Mouse (Mus musculus) forebrain, embryonic 11.5 days (tissue): ENCODE measurements at regions not wholly inside any gene's neighbourhood (a gene's known extent, or its start where the extent isn't known, plus 50 kb on each side); places are given as distances from the start of the nearest gene placed in this dataset.

Source experiments
- ATAC-seq: fragments of 200-750 bp; cut with Nextera tagmentation; replicated peaks from 2 replicates; pipeline ENCODE4 v1.8.0; 2017; ENCODE audit warnings: moderate TSS enrichment; ENCODE audit not compliant: low FRiP score
- DNase-seq: peaks from one replicate; pipeline ENCODE4 v3.0.0-alpha.2; 2017; ENCODE audit warnings: low spot score
- H3K27ac ChIP-seq: fragments of 300-500 bp; sonication (generic); 2 replicates; pipeline ENCODE4 v1.5.1; 2014; ENCODE audit warnings: low read depth, low read length
- H3K27me3 ChIP-seq: fragments of 300-500 bp; sonication (generic); 2 replicates; pipeline ENCODE4 v1.6.1; 2014; ENCODE audit warnings: mild to moderate bottlenecking, low read length, mixed read lengths; ENCODE audit not compliant: control insufficient read depth, insufficient read depth
- H3K36me3 ChIP-seq: fragments of 300-500 bp; sonication (generic); 2 replicates; pipeline ENCODE4 v1.6.1; 2014; ENCODE audit warnings: mild to moderate bottlenecking, low read length, moderate library complexity, mixed read lengths; ENCODE audit not compliant: control insufficient read depth, insufficient read depth
- H3K4me1 ChIP-seq: fragments of 300-500 bp; sonication (generic); replicated peaks from 2 replicates; pipeline ENCODE4 v1.6.1; 2014; ENCODE audit warnings: low read length, mixed read lengths; ENCODE audit not compliant: control insufficient read depth, insufficient read depth
- H3K4me2 ChIP-seq: fragments of 300-500 bp; sonication (generic); 2 replicates; pipeline ENCODE4 v1.6.1; 2014; ENCODE audit warnings: low read depth, mild to moderate bottlenecking, low read length, moderate library complexity, mixed read lengths; ENCODE audit not compliant: severe bottlenecking
- H3K4me3 ChIP-seq: fragments of 300-500 bp; sonication (generic); 2 replicates; pipeline ENCODE4 v1.5.1; 2014; ENCODE audit warnings: low read depth, low read length
- H3K9ac ChIP-seq: fragments of 300-500 bp; sonication (generic); 2 replicates; pipeline ENCODE4 v1.6.1; 2014; ENCODE audit warnings: low read length
- H3K9me3 ChIP-seq: fragments of 300-500 bp; sonication (generic); 2 replicates; pipeline ENCODE4 v1.6.1; 2016; ENCODE audit warnings: low read length, mixed read lengths; ENCODE audit not compliant: control insufficient read depth
- WGBS: fragments of 180-500 bp; shearing (Covaris S2); extraction: QIAGEN DNeasy Blood & Tissue Kit; methylation state at CpG from one replicate; pipeline ENCODE4 v1.1.7; 2014; 5-methylcytosine and 5-hydroxymethylcytosine counted together

DNA sequence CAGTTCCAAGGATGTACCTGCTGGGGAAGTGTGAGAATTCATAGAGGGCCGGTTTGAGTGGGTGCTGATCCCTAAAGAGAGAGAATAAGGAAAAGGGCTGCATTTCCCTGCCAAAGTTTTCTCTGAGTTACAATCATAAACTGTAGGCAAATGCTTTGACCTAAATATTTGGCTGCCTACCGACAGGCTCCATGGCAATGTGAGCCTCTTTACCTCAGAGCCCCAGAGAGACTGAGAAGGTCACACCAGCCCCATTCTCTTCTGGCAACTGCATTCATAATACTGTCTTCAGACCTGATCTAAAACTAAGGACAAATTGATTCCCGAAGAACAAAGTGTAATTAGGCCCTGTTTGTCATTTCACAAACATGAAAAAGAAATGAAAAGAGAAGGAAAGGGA is 184.4 kb downstream of the S1pr1 start:
- 74% methylated on average over 3 of the region's 3 CpGs for WGBS

DNA sequence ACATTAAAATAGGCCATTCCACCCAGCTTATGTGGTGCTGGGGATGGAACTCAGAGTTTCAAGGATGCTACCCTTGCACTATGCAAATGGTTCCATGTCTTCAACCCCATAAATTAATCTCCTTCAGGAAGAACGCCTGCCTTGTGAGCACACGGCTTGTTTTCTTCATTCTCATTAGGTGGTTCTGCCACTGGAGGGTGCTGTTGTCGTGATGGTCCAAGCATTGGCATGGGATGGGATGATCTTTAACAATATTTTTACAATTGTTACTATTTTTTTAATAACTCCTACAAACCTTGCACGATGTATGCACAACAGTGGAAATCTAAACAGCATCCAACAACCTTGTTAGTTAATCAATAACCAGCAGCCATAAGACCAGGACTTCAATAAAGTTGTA is 185.0 kb downstream of the S1pr1 start:
- Histone ChIP-seq H3K27me3 (no peaks in the 10 kb centered on the region), H3K4me2 (no peak overlapping the region), H3K9me3 (no peaks in the 10 kb centered on the region), H3K9ac (no peak overlapping the region), H3K4me1 (no peaks in the 10 kb centered on the region), H3K27ac (no peak overlapping the region), H3K4me3 (no peak overlapping the region), H3K36me3 (no peaks in the 10 kb centered on the region)
- ATAC-seq (no peak), DNase-seq (no peak)
- 53% methylated on average over 4 of the region's 4 CpGs for WGBS

More for the DNA sequence above, 184.4 kb downstream of the S1pr1 start:
- Histone ChIP-seq H3K4me3 (no peak overlapping the region), H3K9me3 (no peaks in the 10 kb centered on the region), H3K36me3 (no peaks in the 10 kb centered on the region), H3K4me1 (no peaks in the 10 kb centered on the region), H3K27ac (no peak overlapping the region), H3K4me2 (no peak overlapping the region), H3K27me3 (no peaks in the 10 kb centered on the region), H3K9ac (no peak overlapping the region)
- DNase-seq (no peak), ATAC-seq (no peak)

- H3K9me3 ChIP-seq = no peaks in the 10 kb centered on the region
- no peaks in the 10 kb centered on the region for H3K27me3 ChIP-seq
- 87% methylated on average over 2 of the region's 2 CpGs for WGBS
- no peaks in the 10 kb centered on the region for H3K36me3 ChIP-seq
- no peak overlapping the region for H3K4me2 ChIP-seq
- H3K4me3 ChIP-seq = no peak overlapping the region
- H3K9ac ChIP-seq = no peak overlapping the region
- DNase-seq = no peak
- no peaks in the 10 kb centered on the region for H3K4me1 ChIP-seq
- ATAC-seq = no peak
- no peak overlapping the region for H3K27ac ChIP-seq
These were observed 191.4 kb downstream of the S1pr1 start for GRCm38 (mm10) chr3:115523515-115523914.

DNA sequence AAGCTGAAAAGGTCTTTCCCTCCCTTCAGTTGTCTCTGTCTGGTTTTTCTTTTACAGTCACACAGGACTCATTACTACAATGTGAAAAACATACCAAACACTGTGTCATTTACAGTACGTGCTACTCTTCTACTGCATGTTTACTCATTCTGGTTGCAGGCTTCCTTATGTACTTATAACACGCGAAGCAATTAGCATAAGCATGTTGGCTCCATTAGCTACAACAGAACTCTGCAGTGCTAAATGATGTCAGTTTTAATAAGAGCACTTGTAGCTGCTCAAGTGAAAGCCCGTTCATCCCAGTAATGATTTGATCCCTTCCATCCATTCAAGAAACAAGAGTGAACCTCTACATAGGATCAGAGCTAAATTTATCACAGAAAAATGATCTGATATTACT is 199.2 kb downstream of the S1pr1 start:
- ATAC-seq (no peak), DNase-seq (no peak)
- WGBS = 88% methylated on average over 4 of the region's 4 CpGs
- H3K9ac ChIP-seq = no peak overlapping the region
- H3K4me2 ChIP-seq = no peak overlapping the region
- no peaks in the 10 kb centered on the region for H3K9me3 ChIP-seq
- no peaks in the 10 kb centered on the region for H3K4me1 ChIP-seq
- H3K27me3 ChIP-seq = no peaks in the 10 kb centered on the region
- H3K36me3 ChIP-seq = no peaks in the 10 kb centered on the region
- no peak overlapping the region for H3K4me3 ChIP-seq
- no peak overlapping the region for H3K27ac ChIP-seq

GRCm38 (mm10) chr3:115509658-115510057 is 205.2 kb downstream of the S1pr1 start:
- H3K4me1 ChIP-seq = no peaks in the 10 kb centered on the region
- H3K9me3 ChIP-seq = no peaks in the 10 kb centered on the region
- no peaks in the 10 kb centered on the region for H3K27me3 ChIP-seq
- no peak overlapping the region for H3K27ac ChIP-seq
- H3K4me2 ChIP-seq = no peak overlapping the region
- no peak for DNase-seq
- no peak overlapping the region for H3K9ac ChIP-seq
- no peak for ATAC-seq
- no peak overlapping the region for H3K4me3 ChIP-seq
- H3K36me3 ChIP-seq = no peaks in the 10 kb centered on the region
- WGBS = 95% methylated on average over 4 of the region's 4 CpGs

DNA sequence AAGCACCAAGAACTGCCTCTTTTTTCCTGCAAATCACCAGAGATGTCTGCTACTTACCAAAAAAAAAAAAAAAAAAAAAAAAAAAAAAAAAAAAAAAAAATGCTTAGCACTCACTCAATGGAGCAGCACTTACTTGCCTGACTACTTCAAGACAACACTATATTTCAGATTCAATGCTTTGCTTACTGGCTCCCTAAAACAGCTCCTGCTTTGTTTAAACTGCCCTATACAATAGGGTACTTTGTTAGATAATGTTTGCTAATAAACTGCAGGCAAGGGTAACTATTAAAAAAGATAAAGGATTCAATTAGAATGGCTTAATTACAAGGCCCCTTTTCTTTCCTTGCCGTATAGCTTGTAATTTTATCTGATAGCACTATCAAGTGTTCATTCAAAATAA is 217.5 kb downstream of the S1pr1 start:
- 36% methylated on average over 1 of the region's 1 CpGs for WGBS
- DNase-seq = no peak

DNA sequence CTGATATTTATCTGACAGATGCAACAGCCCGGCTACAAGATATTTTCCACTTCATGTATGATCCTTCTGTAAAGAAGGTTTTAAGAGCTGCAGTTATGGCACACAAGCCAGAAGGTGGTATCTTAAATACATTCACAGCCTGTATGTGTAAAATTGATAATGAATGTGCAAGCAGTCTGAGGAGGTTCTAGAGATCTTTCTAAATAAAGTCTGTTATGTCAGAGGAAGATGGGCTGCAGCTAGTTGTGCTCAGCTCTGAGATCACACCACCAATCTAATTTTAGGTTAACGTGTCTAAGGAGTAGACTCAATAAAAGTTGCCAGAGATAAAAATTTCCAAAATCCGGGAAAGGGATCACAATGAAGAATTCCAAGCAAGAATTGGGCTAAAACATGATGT is 218.8 kb downstream of the S1pr1 start:
- no peak for DNase-seq
- H3K9me3 ChIP-seq = no peaks in the 10 kb centered on the region
- no peak for ATAC-seq
- no peak overlapping the region for H3K9ac ChIP-seq
- no peaks in the 10 kb centered on the region for H3K36me3 ChIP-seq
- H3K27ac ChIP-seq = no peak overlapping the region
- H3K27me3 ChIP-seq = no peaks in the 10 kb centered on the region
- WGBS = 89% methylated on average over 3 of the region's 3 CpGs
- H3K4me2 ChIP-seq = no peak overlapping the region
- H3K4me3 ChIP-seq = no peak overlapping the region
- H3K4me1 ChIP-seq = no peaks in the 10 kb centered on the region

More for the DNA sequence above, 217.5 kb downstream of the S1pr1 start:
- H3K9ac ChIP-seq = no peak overlapping the region
- H3K27me3 ChIP-seq = no peaks in the 10 kb centered on the region
- no peaks in the 10 kb centered on the region for H3K4me1 ChIP-seq
- H3K4me2 ChIP-seq = no peak overlapping the region
- no peaks in the 10 kb centered on the region for H3K36me3 ChIP-seq
- no peak overlapping the region for H3K4me3 ChIP-seq
- H3K27ac ChIP-seq = no peak overlapping the region
- ATAC-seq = no peak
- no peaks in the 10 kb centered on the region for H3K9me3 ChIP-seq

GRCm38 (mm10) chr3:115495692-115496091 is 219.2 kb downstream of the S1pr1 start:
- Histone ChIP-seq H3K4me1 (no peaks in the 10 kb centered on the region), H3K36me3 (no peaks in the 10 kb centered on the region), H3K9me3 (no peaks in the 10 kb centered on the region), H3K4me3 (no peak overlapping the region), H3K27ac (no peak overlapping the region), H3K4me2 (no peak overlapping the region), H3K27me3 (no peaks in the 10 kb centered on the region), H3K9ac (no peak overlapping the region)
- DNase-seq (no peak), ATAC-seq (no peak)

GRCm38 (mm10) chr3:115468980-115469379 is 245.9 kb downstream of the S1pr1 start:
- no peak overlapping the region for H3K27ac ChIP-seq
- no peaks in the 10 kb centered on the region for H3K4me1 ChIP-seq
- H3K27me3 ChIP-seq = no peaks in the 10 kb centered on the region
- DNase-seq = no peak
- 90% methylated on average over 4 of the region's 4 CpGs for whole genome bisulfite sequencing
- no peak for ATAC-seq
- H3K36me3 ChIP-seq = no peaks in the 10 kb centered on the region
- H3K9me3 ChIP-seq = no peaks in the 10 kb centered on the region
- H3K9ac ChIP-seq = no peak overlapping the region
- H3K4me2 ChIP-seq = no peak overlapping the region
- no peak overlapping the region for H3K4me3 ChIP-seq
